Mouse (Mus musculus): ENCODE data around the gene Hbs1l. TPM values are rescaled to one million over a fixed set of nuclear protein-coding genes. Genes with fewer than 3 reads are reported as not detected.

The Hbs1l gene
- polyA plus RNA-seq, 1 experiment from 2014 or later: 88.2 TPM

DNA sequence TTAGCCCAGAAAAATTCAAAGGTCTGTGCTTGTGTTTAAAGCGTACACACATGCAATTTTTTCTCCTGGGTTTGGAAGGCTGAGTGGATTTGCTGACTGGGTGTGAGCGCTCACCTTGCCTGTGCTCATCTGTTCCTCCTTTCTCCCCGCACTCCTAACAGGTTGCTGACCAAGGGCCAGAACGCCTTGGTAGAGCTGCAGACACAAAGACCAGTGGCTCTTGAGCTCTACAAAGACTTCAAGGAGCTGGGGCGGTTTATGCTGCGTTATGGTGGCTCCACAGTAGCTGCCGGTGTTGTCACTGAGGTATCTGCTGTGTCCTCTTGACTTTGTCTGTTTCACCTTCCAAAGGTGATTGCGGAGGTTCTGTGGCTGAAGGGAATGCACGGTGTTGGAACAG, 71.7 kb downstream of the Hbs1l start:
- ATAC-seq (ENCODE audit: insufficient number of reproducible peaks, low FRiP score, low TSS enrichment, low read depth): no peak
- Histone ChIP-seq H3K4me3 (no peak overlapping the region), H3K4me1 (no peaks in the 10 kb centered on the region), H3K4me2 (no peak overlapping the region), H3K27me3 (no peaks in the 10 kb centered on the region), H3K36me3 (peaks cover 52% of the 10 kb centered on the region), H3K9me3 (no peaks in the 10 kb centered on the region), H3K9ac (no peak overlapping the region), H3K27ac (no peak overlapping the region)
- 91% methylated on average over 9 of the region's 9 CpGs for WGBS

DNA sequence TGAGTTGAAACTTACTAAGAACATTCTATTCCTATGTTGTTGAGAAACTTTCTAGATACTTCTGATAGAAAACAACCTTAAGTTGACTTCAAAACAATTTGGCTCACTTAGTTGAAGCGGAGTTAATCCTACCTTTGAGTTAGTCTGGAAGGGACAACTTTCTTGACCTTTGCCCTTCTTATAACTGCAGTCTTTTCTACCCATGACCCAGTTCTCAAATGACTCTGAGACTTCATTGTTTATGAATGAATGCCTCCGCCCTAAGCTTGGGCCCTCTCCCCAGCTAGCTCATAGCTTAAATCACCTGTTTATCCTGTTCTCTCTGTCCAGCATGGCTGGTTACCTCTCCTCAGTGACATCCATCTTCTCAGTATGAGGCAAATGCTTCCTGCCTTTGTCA, 73.8 kb downstream of the Hbs1l start:
- ATAC-seq (ENCODE audit: insufficient number of reproducible peaks, low FRiP score, low TSS enrichment, low read depth): no peak
- Histone ChIP-seq H3K4me3 (no peak overlapping the region), H3K9ac (no peak overlapping the region), H3K27ac (no peak overlapping the region), H3K27me3 (no peaks in the 10 kb centered on the region), H3K9me3 (no peaks in the 10 kb centered on the region), H3K4me2 (no peak overlapping the region), H3K36me3 (peaks cover 42% of the 10 kb centered on the region), H3K4me1 (no peaks in the 10 kb centered on the region)
- 93% methylated on average over 2 of the region's 2 CpGs for WGBS

DNA sequence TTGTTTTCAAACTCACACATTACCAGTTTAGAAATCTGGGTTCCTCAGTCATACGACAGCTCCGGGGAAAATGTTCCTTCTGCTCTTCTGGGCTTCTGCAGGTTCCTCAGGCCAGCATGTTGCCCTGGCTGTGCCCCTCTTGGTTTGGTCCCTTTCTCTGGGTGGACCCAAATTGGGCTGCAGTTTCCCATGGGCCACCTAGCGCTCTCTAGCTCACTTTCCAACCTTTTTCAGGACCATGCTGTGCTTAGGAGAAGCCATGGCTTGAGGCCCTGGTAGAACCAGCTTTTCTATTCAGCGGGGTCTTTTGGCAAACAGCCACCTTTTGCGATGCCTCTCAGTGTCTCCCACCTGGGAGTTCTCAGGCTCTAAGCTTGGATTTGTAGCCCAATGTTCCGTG, 76.5 kb downstream of the Hbs1l start:
- no peaks in the 10 kb centered on the region for H3K27me3 ChIP-seq
- ATAC-seq (ENCODE audit: insufficient number of reproducible peaks, low FRiP score, low TSS enrichment, low read depth): no peak
- no peak overlapping the region for H3K4me2 ChIP-seq
- no peaks in the 10 kb centered on the region for H3K4me1 ChIP-seq
- peaks cover 23% of the 10 kb centered on the region for H3K36me3 ChIP-seq
- H3K27ac ChIP-seq: no peak overlapping the region
- H3K9me3 ChIP-seq: no peaks in the 10 kb centered on the region
- no peak overlapping the region for H3K4me3 ChIP-seq
- 90% methylated on average over 6 of the region's 6 CpGs for WGBS
- no peak overlapping the region for H3K9ac ChIP-seq

DNA sequence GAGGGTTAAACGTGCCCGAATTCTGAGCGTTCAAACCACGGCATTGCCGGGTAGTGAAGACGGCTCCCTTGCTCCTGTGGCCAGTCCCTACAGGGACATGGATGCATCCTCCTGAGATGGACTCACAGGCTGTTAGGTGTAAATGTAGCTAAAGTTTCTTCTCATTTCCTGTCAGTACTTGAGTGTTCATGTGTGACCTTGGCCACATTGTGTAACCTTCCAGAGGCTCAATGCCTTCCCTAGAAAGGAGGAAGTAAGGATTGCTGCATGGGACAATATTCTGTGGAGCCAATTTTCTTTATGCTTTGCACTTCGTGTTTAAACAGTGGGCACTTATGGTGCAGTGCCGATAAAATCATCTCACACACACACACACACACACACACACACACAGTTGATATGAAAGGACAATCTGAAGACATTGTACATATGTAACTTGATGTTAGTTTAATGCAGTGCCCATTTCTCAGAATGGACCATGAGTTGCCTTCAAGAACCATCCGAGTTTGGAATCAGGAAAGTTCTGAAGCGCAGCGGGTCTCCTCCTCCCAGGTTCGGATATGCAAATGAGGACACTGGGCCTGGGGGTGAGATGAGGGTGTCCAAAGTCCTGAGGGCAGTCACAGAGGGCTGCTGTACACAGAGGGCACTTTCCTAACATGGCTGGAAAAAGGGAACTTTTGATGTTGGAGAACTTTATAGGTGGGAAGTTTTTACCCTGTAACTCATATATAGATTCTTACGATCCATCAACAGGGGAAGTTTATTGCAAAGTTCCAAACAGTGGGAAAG, 81.1 kb downstream of the Hbs1l start, which contains the start of gene Aldh8a1:
Gene Aldh8a1, plus strand, starts transcription at position 610 of the 792 bp plus-strand sequence.
- Histone ChIP-seq H3K9me3 (no peaks in the 10 kb centered on the region), H3K27me3 (no peaks in the 10 kb centered on the region), H3K4me3 (no peak within 1 kb of the TSS), H3K9ac (no peak within 1 kb of the TSS), H3K36me3 (no peaks in the 10 kb centered on the region), H3K4me2 (no peak within 1 kb of the TSS), H3K27ac (no peak within 1 kb of the TSS), H3K4me1 (no peaks in the 10 kb centered on the region)
- 76% methylated on average over 13 of the region's 13 CpGs for WGBS
- ATAC-seq (ENCODE audit: insufficient number of reproducible peaks, low FRiP score, low TSS enrichment, low read depth): no peak

DNA sequence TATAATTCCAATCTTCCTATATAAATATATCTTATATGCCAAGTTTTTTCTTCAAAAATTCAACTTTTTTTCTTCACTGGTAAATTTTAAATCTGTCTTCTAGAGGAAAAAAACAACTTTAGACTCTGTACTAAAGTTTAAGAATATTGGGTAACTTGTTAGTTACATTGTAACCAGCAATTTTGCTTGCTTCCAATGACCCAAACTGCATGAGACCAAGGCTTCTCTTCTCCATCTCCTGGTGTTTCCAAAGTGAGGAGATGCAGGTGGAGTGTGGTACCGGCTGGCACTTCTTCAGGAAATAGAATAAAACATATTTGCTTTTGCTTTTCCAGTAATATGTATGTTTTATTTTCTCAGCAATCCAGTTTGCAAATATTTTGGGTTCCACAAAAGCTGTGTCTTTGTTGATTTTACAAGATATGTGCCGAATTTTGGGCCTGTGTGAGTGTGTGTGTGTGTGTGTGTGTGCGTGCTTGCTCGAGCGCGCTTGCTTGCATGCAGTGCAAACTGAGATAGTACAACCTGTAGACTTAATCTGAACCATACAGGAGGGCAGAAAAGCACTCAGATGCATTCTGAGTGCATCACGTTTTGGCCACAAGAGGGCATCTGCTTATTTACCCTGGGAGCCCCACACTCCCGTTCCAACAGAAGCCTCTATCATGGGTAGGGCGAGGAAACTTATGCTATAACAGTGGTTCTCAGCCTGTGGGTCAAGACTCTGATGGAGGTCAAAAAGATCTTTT, 82.6 kb downstream of the Hbs1l start:
- ATAC-seq (ENCODE audit: insufficient number of reproducible peaks, low FRiP score, low TSS enrichment, low read depth): no peak
- Histone ChIP-seq H3K4me3 (no peak overlapping the region), H3K27me3 (no peaks in the 10 kb centered on the region), H3K9ac (no peak overlapping the region), H3K4me1 (no peaks in the 10 kb centered on the region), H3K36me3 (no peaks in the 10 kb centered on the region), H3K4me2 (no peak overlapping the region), H3K9me3 (no peaks in the 10 kb centered on the region), H3K27ac (no peak overlapping the region)
- 66% methylated on average over 9 of the region's 9 CpGs for WGBS

DNA sequence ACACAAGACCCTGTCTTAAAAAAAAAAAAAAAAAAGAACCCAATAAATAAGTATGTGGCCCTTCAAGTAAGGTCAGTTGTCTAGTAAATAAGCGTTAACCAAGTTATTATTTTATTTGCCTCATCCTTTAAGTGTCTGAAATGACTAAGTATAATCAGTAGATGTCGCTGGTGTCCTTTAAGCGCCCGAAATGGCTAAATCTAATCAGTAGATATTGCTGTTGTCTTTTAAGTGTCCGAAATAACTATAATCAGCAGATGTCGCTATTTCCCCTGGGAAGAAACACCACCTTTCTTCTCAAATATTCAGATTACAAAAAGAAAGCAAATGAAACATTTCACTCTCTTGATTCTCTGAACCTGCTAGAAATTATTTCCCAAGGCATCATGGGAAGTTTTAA, 87.1 kb downstream of the Hbs1l start:
- Histone ChIP-seq H3K27ac (no peak overlapping the region), H3K9me3 (no peaks in the 10 kb centered on the region), H3K9ac (no peak overlapping the region), H3K36me3 (no peaks in the 10 kb centered on the region), H3K4me3 (no peak overlapping the region), H3K4me1 (no peaks in the 10 kb centered on the region), H3K27me3 (0 out of 2 replicates have a peak, but pooled peaks cover 3% of the 10 kb centered on the region), H3K4me2 (no peak overlapping the region)
- no peak for ATAC-seq (ENCODE audit: insufficient number of reproducible peaks, low FRiP score, low TSS enrichment, low read depth)
- 22% methylated on average over 6 of the region's 6 CpGs for WGBS

DNA sequence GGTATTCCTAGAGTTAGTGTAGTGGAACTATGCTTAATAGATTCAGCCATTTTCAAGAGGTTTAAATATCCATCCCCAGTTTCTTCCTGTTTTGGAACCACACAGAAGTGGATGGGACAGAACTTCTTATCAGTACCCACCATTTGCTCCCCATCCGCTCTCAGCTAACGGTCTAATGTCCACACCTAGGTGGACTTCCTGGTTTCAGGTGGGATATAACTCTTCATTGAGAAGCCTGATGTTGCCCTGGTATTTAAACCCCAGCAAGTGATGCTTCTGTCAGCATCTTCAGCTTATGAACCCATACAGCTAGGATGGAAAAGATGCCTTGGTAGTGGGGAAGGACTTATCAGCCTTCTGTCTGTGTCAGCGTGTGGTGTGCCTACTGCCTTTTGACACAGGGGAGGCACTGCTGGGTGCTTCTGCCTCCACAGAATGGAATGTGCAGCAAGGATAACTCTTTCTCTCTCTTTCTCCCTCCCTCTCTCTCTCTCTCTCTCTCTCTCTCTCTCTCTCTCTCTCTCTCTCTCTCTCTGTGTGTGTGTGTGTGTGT, 89.4 kb downstream of the Hbs1l start:
- 79% methylated on average over 3 of the region's 3 CpGs for WGBS
- H3K4me2 ChIP-seq: no peak overlapping the region
- no peak for ATAC-seq (ENCODE audit: insufficient number of reproducible peaks, low FRiP score, low TSS enrichment, low read depth)
- 0 out of 2 replicates have a peak, but pooled peaks cover 3% of the 10 kb centered on the region for H3K27me3 ChIP-seq
- H3K9ac ChIP-seq: no peak overlapping the region
- no peak overlapping the region for H3K27ac ChIP-seq
- no peaks in the 10 kb centered on the region for H3K4me1 ChIP-seq
- no peaks in the 10 kb centered on the region for H3K9me3 ChIP-seq
- no peaks in the 10 kb centered on the region for H3K36me3 ChIP-seq
- no peak overlapping the region for H3K4me3 ChIP-seq

DNA sequence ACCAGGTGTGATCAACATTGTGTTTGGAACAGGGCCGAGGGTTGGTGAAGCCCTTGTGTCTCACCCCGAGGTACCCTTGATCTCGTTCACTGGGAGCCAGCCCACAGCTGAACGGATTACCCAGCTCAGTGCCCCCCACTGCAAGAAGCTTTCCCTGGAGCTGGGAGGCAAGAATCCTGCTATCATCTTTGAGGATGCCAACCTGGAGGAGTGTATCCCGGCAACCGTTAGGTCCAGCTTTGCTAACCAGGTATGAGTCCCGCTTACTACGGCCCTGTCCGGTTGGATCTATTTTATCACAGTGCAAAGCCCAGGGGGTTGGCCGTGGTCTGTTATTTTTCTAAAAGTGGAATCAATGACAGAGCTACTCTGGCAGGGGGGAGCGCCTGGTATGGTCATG, 93.3 kb downstream of the Hbs1l start:
- no peaks in the 10 kb centered on the region for H3K36me3 ChIP-seq
- no peak overlapping the region for H3K27ac ChIP-seq
- H3K9ac ChIP-seq: no peak overlapping the region
- H3K27me3 ChIP-seq: 0 out of 2 replicates have a peak, but pooled peaks cover 3% of the 10 kb centered on the region
- no peak for ATAC-seq (ENCODE audit: insufficient number of reproducible peaks, low FRiP score, low TSS enrichment, low read depth)
- no peak overlapping the region for H3K4me2 ChIP-seq
- no peaks in the 10 kb centered on the region for H3K9me3 ChIP-seq
- no peak overlapping the region for H3K4me3 ChIP-seq
- no peaks in the 10 kb centered on the region for H3K4me1 ChIP-seq
- 83% methylated on average over 11 of the region's 11 CpGs for WGBS

DNA sequence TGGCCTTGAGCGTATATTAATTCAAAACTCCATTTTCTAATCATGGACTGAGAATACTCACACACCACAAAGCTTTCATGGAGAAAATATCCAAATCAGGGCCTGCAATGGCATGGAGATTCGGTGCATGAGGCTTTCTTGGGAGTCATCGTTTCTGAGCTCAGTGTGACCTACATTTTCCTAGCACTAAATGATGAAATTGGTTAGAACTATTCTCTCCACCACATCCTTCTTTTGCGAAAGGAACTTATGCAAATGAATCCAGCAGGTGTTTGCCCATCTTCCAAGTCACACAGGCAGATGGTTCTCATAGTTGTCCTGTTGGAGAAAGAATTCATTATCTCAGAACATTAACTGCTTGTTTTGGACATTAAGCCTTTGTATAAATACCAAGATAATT, 94.7 kb downstream of the Hbs1l start:
- Histone ChIP-seq H3K9me3 (no peaks in the 10 kb centered on the region), H3K27me3 (no peaks in the 10 kb centered on the region), H3K4me2 (no peak overlapping the region), H3K9ac (no peak overlapping the region), H3K36me3 (no peaks in the 10 kb centered on the region), H3K4me1 (no peaks in the 10 kb centered on the region), H3K27ac (no peak overlapping the region), H3K4me3 (no peak overlapping the region)
- ATAC-seq (ENCODE audit: insufficient number of reproducible peaks, low FRiP score, low TSS enrichment, low read depth): no peak
- 92% methylated on average over 4 of the region's 4 CpGs for WGBS

DNA sequence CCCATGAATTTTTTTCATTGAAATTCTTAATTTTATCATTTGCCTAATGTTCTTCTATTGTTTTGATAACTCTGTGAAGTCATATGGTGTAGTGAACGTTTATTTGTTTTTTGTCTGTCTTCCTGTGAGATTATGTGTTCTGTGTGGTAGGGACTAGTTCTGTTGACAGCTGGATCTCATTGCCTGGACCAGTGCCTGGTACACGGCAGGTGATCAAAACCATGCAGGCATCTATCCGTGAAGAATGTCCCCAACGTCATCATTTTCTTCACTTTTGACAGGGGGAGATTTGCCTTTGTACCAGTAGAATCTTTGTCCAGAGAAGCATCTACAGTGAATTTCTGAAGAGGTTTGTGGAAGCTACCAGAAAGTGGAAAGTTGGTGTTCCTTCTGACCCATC, 95.5 kb downstream of the Hbs1l start:
- Histone ChIP-seq H3K4me2 (no peak overlapping the region), H3K4me1 (no peaks in the 10 kb centered on the region), H3K9me3 (no peaks in the 10 kb centered on the region), H3K36me3 (no peaks in the 10 kb centered on the region), H3K9ac (no peak overlapping the region), H3K4me3 (no peak overlapping the region), H3K27ac (no peak overlapping the region), H3K27me3 (no peaks in the 10 kb centered on the region)
- 57% methylated on average over 4 of the region's 4 CpGs for WGBS
- no peak for ATAC-seq (ENCODE audit: insufficient number of reproducible peaks, low FRiP score, low TSS enrichment, low read depth)

DNA sequence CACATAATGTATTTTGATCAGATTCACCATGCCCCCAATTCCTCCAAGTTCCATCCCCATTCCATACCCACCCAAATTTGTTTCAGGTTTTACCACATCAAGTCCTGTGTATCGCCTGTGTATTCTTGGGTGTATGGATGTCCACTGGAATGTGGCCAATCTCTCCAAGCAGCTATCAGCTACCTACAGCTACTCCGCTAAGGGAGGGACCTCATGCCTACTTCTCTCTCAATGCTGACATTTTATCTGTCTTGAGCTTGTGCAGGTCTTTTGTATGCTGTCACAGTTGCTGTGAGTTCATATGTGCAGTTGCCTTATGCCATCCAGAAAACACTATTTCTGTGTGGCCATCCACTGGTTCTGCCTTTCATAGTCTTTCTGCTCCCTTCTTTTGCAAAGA, 97.6 kb downstream of the Hbs1l start:
- Histone ChIP-seq H3K9me3 (no peaks in the 10 kb centered on the region), H3K4me1 (no peaks in the 10 kb centered on the region), H3K9ac (no peak overlapping the region), H3K27me3 (no peaks in the 10 kb centered on the region), H3K36me3 (no peaks in the 10 kb centered on the region), H3K4me2 (no peak overlapping the region), H3K4me3 (no peak overlapping the region), H3K27ac (no peak overlapping the region)
- ATAC-seq (ENCODE audit: insufficient number of reproducible peaks, low FRiP score, low TSS enrichment, low read depth): no peak
- 89% methylated on average over 2 of the region's 2 CpGs for WGBS
